Mouse (Mus musculus) forebrain, embryonic 11.5 days (tissue): Measurements from ENCODE around the gene Hba-a2. TPM values are rescaled to one million over a fixed set of nuclear protein-coding genes. Genes with fewer than 3 reads are reported as not detected.
"Not testable (repeated sequence)": the region's sequence is repeated elsewhere in the genome, so short reads cannot be mapped to it uniquely, and the experiment has no call there.

Source experiments
- ATAC-seq: fragments of 200-750 bp; cut with Nextera tagmentation; replicated peaks from 2 replicates; pipeline ENCODE4 v1.8.0; 2017; ENCODE audit warnings: moderate TSS enrichment; ENCODE audit not compliant: low FRiP score
- DNase-seq: peaks from one replicate; pipeline ENCODE4 v3.0.0-alpha.2; 2017; ENCODE audit warnings: low spot score
- H3K27ac ChIP-seq: fragments of 300-500 bp; sonication (generic); 2 replicates; pipeline ENCODE4 v1.5.1; 2014; ENCODE audit warnings: low read depth, low read length
- H3K27me3 ChIP-seq: fragments of 300-500 bp; sonication (generic); 2 replicates; pipeline ENCODE4 v1.6.1; 2014; ENCODE audit warnings: mild to moderate bottlenecking, low read length, mixed read lengths; ENCODE audit not compliant: control insufficient read depth, insufficient read depth
- H3K36me3 ChIP-seq: fragments of 300-500 bp; sonication (generic); 2 replicates; pipeline ENCODE4 v1.6.1; 2014; ENCODE audit warnings: mild to moderate bottlenecking, low read length, moderate library complexity, mixed read lengths; ENCODE audit not compliant: control insufficient read depth, insufficient read depth
- H3K4me1 ChIP-seq: fragments of 300-500 bp; sonication (generic); replicated peaks from 2 replicates; pipeline ENCODE4 v1.6.1; 2014; ENCODE audit warnings: low read length, mixed read lengths; ENCODE audit not compliant: control insufficient read depth, insufficient read depth
- H3K4me2 ChIP-seq: fragments of 300-500 bp; sonication (generic); 2 replicates; pipeline ENCODE4 v1.6.1; 2014; ENCODE audit warnings: low read depth, mild to moderate bottlenecking, low read length, moderate library complexity, mixed read lengths; ENCODE audit not compliant: severe bottlenecking
- H3K4me3 ChIP-seq: fragments of 300-500 bp; sonication (generic); 2 replicates; pipeline ENCODE4 v1.5.1; 2014; ENCODE audit warnings: low read depth, low read length
- H3K9ac ChIP-seq: fragments of 300-500 bp; sonication (generic); 2 replicates; pipeline ENCODE4 v1.6.1; 2014; ENCODE audit warnings: low read length
- H3K9me3 ChIP-seq: fragments of 300-500 bp; sonication (generic); 2 replicates; pipeline ENCODE4 v1.6.1; 2016; ENCODE audit warnings: low read length, mixed read lengths; ENCODE audit not compliant: control insufficient read depth
- WGBS: fragments of 180-500 bp; shearing (Covaris S2); extraction: QIAGEN DNeasy Blood & Tissue Kit; methylation state at CpG from one replicate; pipeline ENCODE4 v1.1.7; 2014; 5-methylcytosine and 5-hydroxymethylcytosine counted together
- polyA plus RNA-seq: library from polyadenylated mRNA; unstranded; fragments of >200 nt; fragmentation: Nextera tagmentation; extraction: Ambion mirVana; gene quantifications from 2 replicates; pipeline ENCODE4 v1.2.1, GENCODE M21; 2014

The Hba-a2 gene
- polyA plus RNA-seq, 1 experiment from 2014 or later, result 5,896 TPM

DNA sequence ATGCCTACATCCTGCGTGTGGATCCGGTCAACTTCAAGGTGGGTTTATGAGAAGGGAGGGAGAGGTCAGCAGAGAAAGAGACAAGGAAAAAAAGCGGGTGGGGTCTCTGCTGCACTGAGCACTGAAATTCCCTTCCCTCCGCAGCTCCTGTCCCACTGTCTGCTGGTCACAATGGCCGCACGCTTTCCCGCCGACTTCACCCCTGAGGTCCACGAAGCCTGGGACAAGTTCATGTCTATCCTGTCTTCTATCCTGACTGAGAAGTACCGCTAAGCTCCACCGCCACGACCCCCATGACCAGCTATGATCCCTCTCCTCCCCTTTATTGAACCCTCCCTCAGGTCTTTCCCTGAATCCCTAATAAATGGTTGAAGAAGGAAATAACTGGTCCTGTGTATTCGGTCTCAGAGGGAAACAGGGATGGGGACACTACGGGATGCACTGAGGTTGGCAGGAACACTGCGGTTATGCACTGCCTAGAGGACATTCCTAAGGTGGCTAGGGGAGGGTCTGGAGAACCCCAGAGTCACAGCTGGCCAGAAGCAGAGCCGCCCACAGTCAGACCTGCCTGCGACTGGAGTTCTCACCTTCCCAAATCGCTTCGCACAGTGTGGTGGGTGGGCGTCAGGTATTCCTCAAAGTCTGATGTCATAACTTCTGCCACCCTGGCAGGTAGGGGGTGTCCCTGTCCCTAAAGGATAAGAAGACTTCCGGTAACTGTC is 18.4 kb upstream of the Hba-a2 start:
- Histone ChIP-seq H3K27ac (no peak overlapping the region), H3K36me3 (no peaks in the 10 kb centered on the region), H3K27me3 (no peaks in the 10 kb centered on the region), H3K9ac (no peak overlapping the region), H3K9me3 (no peaks in the 10 kb centered on the region), H3K4me3 (no peak overlapping the region), H3K4me1 (no peaks in the 10 kb centered on the region), H3K4me2 (no peak overlapping the region)
- DNase-seq (peak; percentile 65), ATAC-seq (peak; percentile 63)
- 81% methylated on average over 21 of the region's 21 CpGs for WGBS

GRCm38 (mm10) chr11:32278458-32278957 is 17.8 kb upstream of the Hba-a2 start:
- Histone ChIP-seq H3K9me3 (no peaks in the 10 kb centered on the region), H3K27ac (no peak overlapping the region), H3K36me3 (no peaks in the 10 kb centered on the region), H3K4me1 (no peaks in the 10 kb centered on the region), H3K9ac (no peak overlapping the region), H3K27me3 (no peaks in the 10 kb centered on the region), H3K4me2 (no peak overlapping the region), H3K4me3 (no peak overlapping the region)
- peak; percentile 66 for DNase-seq
- WGBS, result 81% methylated on average over 12 of the region's 12 CpGs
- ATAC-seq, result peak; percentile 4

DNA sequence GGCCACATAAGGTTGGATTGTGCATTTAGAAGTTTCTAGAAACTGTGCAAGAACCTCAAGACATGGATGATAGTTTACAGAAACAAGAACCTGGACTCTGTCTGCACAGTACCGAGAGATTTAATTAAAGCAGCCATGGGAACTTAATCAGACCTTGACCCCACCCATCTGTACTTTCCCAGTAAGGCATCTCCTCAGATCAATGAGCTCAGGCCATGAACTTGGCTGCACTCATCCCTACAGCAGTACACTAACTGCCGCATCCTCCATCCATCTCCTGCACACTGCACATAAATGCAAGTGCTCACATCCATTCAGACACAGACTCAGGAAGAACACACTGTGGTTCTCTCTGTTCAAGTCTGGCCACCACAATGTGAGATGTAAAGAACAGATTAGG is 15.6 kb upstream of the Hba-a2 start:
- ATAC-seq, result no peak
- H3K4me2 ChIP-seq, result no peak overlapping the region
- 86% methylated on average over 2 of the region's 2 CpGs for WGBS

GRCm38 (mm10) chr11:32281416-32282144 is 14.7 kb upstream of the Hba-a2 start:
- Histone ChIP-seq H3K4me1 (no peaks in the 10 kb centered on the region; the same call in 1 of the 2 replicates), H3K27me3 (no peaks in the 10 kb centered on the region)
- WGBS, result 77% methylated on average over 1 of the region's 1 CpGs

More for the DNA sequence above, 15.6 kb upstream of the Hba-a2 start:
- no peaks in the 10 kb centered on the region for H3K4me1 ChIP-seq
- no peaks in the 10 kb centered on the region for H3K9me3 ChIP-seq
- no peak overlapping the region for H3K27ac ChIP-seq
- no peak overlapping the region for H3K9ac ChIP-seq
- no peak overlapping the region for H3K4me3 ChIP-seq
- H3K36me3 ChIP-seq, result no peaks in the 10 kb centered on the region
- DNase-seq, result no peak
- no peaks in the 10 kb centered on the region for H3K27me3 ChIP-seq

DNA sequence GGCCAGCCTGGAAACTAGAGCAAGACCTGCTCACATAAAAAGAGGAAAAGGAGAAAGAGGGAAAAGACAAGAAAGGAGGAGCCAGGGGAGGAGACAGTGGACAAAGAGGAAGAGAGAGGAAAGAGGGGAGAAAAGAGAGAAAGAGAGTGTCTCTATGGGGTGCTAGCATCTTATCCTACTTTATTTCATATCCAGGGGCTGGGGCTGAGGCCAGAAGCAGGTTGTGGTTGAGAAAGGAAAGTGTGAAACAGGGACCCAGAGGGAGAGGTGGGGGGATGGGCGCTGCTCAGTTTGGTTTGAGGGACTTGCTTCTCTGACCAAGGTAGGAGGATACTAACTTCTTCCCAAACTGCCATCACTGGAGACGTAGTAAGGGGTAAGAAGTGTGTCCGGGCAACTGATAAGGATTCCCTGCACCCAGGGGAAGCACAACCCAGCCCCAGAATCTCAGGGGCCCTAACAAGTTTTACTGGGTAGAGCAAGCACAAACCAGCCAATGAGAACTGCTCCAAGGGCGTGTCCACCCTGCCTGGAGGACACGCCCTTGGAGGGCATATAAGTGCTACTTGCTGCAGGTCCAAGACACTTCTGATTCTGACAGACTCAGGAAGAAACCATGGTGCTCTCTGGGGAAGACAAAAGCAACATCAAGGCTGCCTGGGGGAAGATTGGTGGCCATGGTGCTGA is 13.1 kb upstream of the Hba-a2 start, which contains the start of gene Hba-a1:
Gene Hba-a1, plus strand, starts transcription at position 421 of the 687 bp plus-strand sequence.
- 60% methylated on average over 1 of the region's 5 CpGs for WGBS
- H3K4me1 ChIP-seq, DNase-seq, H3K36me3 ChIP-seq, ATAC-seq, H3K4me3 ChIP-seq, H3K4me2 ChIP-seq, H3K27me3 ChIP-seq, H3K9me3 ChIP-seq, H3K27ac ChIP-seq, H3K9ac ChIP-seq: not testable (repeated sequence)

More at GRCm38 (mm10) chr11:32281416-32282144, 14.7 kb upstream of the Hba-a2 start:
- DNase-seq, result no peak
- Histone ChIP-seq H3K36me3 (no peaks in the 10 kb centered on the region), H3K4me2 (no peak overlapping the region), H3K4me3 (no peak overlapping the region), H3K27ac (no peak overlapping the region), H3K9me3 (no peaks in the 10 kb centered on the region), H3K9ac (no peak overlapping the region)
- no peak for ATAC-seq

DNA sequence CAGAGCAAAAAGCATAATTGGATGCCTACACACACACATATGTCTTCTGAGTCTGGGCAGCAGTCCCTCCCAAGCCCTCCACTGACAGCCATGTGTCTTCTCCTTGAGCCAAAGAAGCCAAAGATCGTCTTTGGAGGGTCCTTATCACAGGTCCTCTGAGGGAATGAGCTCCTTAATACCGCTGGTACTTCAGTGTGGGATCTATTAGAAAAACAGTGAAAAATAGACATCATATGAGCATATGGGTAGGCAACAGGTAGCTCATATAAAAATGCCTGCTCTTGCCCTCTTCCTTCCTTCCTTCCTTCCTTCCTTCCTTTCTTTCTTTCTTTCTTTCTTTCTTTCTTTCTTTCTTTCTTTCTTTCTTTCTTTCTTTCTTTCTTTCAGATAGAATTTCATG is 11.7 kb upstream of the Hba-a2 start:
- not testable (repeated sequence) for H3K4me3 ChIP-seq, DNase-seq, H3K4me2 ChIP-seq, H3K36me3 ChIP-seq, H3K27ac ChIP-seq, H3K9me3 ChIP-seq, H3K27me3 ChIP-seq, H3K4me1 ChIP-seq, ATAC-seq, H3K9ac ChIP-seq
- WGBS, result 70% methylated on average over 2 of the region's 2 CpGs

- Histone ChIP-seq H3K27ac (no peak overlapping the region), H3K36me3 (no peaks in the 10 kb centered on the region), H3K4me1 (no peaks in the 10 kb centered on the region; the same call in 1 of the 2 replicates), H3K4me3 (no peak overlapping the region), H3K27me3 (no peaks in the 10 kb centered on the region), H3K9ac (no peak overlapping the region), H3K9me3 (no peaks in the 10 kb centered on the region), H3K4me2 (no peak overlapping the region)
- no peak for ATAC-seq
- WGBS, result 79% methylated on average over 7 of the region's 7 CpGs
- DNase-seq, result no peak
Observed at GRCm38 (mm10) chr11:32285031-32285775, 11.1 kb upstream of the Hba-a2 start.

- DNase-seq, H3K36me3 ChIP-seq, H3K9ac ChIP-seq, ATAC-seq, H3K4me1 ChIP-seq, H3K4me2 ChIP-seq, H3K27ac ChIP-seq, H3K9me3 ChIP-seq, H3K4me3 ChIP-seq, H3K27me3 ChIP-seq: not testable (repeated sequence)
Observed at GRCm38 (mm10) chr11:32285887-32286286, 10.4 kb upstream of the Hba-a2 start.
